In the genomic region with DNA sequence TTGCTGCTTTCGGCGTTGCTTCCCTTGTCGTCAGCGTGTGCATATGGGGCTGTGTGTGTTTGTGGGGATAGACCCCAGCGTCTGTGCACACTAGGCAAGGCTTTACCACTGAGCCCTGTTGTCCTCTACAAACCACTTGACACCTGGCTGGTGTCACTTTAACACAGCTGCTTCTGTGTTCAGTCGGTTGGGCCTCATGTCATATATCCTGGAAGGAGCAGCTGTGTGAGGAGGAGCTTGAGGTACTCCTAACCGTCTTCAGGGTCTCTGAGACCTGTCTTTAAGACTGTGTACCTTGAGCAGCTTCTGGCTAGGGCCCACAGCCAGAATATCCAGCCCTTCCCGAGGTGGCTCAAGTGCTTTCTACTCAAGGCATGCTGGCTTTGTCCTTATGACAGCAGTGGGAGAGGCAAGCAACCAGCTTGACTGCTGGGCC, we compare ENCODE assay signal across 9 mouse cellular contexts. TPM values are rescaled to one million over a fixed set of nuclear protein-coding genes. Genes with fewer than 3 reads are reported as not detected.
DNase-seq lines count a peak whose midpoint lies in the region; ATAC-seq and TF ChIP-seq lines count a peak whose summit lies in the region.
"Had no signal": no experiment of that assay in that cellular context is flagged by ENCODE, and none has a peak within 500 bp of the region (broad histone marks: within the 10 kb centered on the region; RNA-seq: fewer than 3 reads in every experiment).

No protein-coding gene starts in this region.

- H3K27me3 ChIP-seq in forebrain, postnatal 0 days (ENCODE audit: insufficient read depth, low read length): no peaks in the 10 kb centered on the region
- H3K27me3 ChIP-seq: Patski had no signal

- peak overlapping the region; percentile 99 for H3K27ac ChIP-seq in layer of hippocampus, adult 2 months
- peak overlapping the region; percentile 68 for H3K27ac ChIP-seq in forebrain, postnatal 0 days (ENCODE audit: low read depth, low read length)
- H3K27ac ChIP-seq in macrophage: peak overlapping the region; percentile 100

- H3K4me1 ChIP-seq in forebrain, postnatal 0 days (ENCODE audit: insufficient read depth): peaks cover 51% of the 10 kb centered on the region

- H3K4me2 ChIP-seq in forebrain, postnatal 0 days (ENCODE audit: low read depth): peak overlapping the region; percentile 50

- H3K9ac ChIP-seq in forebrain, postnatal 0 days: peak overlapping the region; percentile 39

- DNase-seq in layer of hippocampus, adult 2 months (ENCODE audit: low spot score in 2 of 2): no peak
- DNase-seq in layer of hippocampus, postnatal 14 days (ENCODE audit: low spot score in 2 of 2): no peak
- no peak for DNase-seq in forebrain, postnatal 0 days
- DNase-seq in thymus, postnatal 0 days (ENCODE audit: low spot score): peak; percentile 96
- no peak for DNase-seq in adrenal gland, adult 18-20 months (ENCODE audit: low spot score in 2 of 2)
- no peak for DNase-seq in adrenal gland, postnatal 36 days
- no peak for DNase-seq in gastrocnemius, adult 8-10 months (ENCODE audit: low spot score in 2 of 2)

- peak overlapping the region; percentile 52 for H3K4me3 ChIP-seq in layer of hippocampus, adult 2 months
- peak overlapping the region; percentile 21; the same call in 1 of the 2 replicates for H3K4me3 ChIP-seq in forebrain, postnatal 0 days (ENCODE audit: low read depth, low read length)
- peak overlapping the region; percentile 93 for H3K4me3 ChIP-seq in macrophage (ENCODE audit: inconsistent target)

- no peaks in the 10 kb centered on the region for H3K9me3 ChIP-seq in forebrain, postnatal 0 days (ENCODE audit: low read length)

- no peak for ATAC-seq in forebrain, postnatal 0 days
- ATAC-seq: Patski had no signal

- H3K79me2 ChIP-seq in macrophage (ENCODE audit: inconsistent target): peaks cover 100% of the 10 kb centered on the region

- H3K36me3 ChIP-seq in forebrain, postnatal 0 days (ENCODE audit: insufficient read depth): no peaks in the 10 kb centered on the region
- H3K36me3 ChIP-seq in macrophage (ENCODE audit: inconsistent target): peaks cover 21% of the 10 kb centered on the region; the same call in 1 of the 2 replicates

- 19% methylated on average over 8 of the region's 8 CpGs for WGBS in forebrain, postnatal 0 days
- 2% methylated on average over 8 of the region's 8 CpGs for WGBS in macrophage (ENCODE audit: missing documents)

- TF ChIP-seq CTCF in layer of hippocampus, adult 2 months (conservative IDR thresholded peaks at IDR 0.05): no peak
- TF ChIP-seq CTCF in forebrain, postnatal 0 days (IDR thresholded peaks at IDR 0.05; ENCODE audit: low read depth): no peak

RNA-seq across cellular contexts. Expression of a gene that starts 7.3 kb away (rescaled TPM):
- total RNA-seq in layer of hippocampus, adult 2 months (2021): 1,000 to 10,000 TPM; 1,331 to 1,399 TPM
- 1,000 to 10,000 TPM; 1,391 to 1,455 TPM for total RNA-seq in layer of hippocampus, postnatal 14 days (2021)
- total RNA-seq in forebrain, postnatal 0 days (2014; rRNA removed): 577 and 690 TPM in 2 replicates
- polyA plus RNA-seq in forebrain, postnatal 0 days (2015; fragmentation: Nextera tagmentation; extraction: Ambion mirVana): 229 and 259 TPM in 2 replicates
- 1,000 to 10,000 TPM in 22 of 26 experiments, 100 to 1,000 TPM in 4; 715 to 4,323 (median 2,388) TPM for total RNA-seq in macrophage (2018; cell fraction: chromatin; rRNA removed)
- over 10,000 TPM in 25 of 26 experiments, 1,000 to 10,000 TPM in 1; 9,835 to 25,455 (median 13,887) TPM for total RNA-seq in macrophage (2018; cell fraction: cytosol; rRNA removed)
- total RNA-seq in macrophage (2018; cell fraction: nucleus; rRNA removed): over 10,000 TPM in 25 of 26 experiments, 1,000 to 10,000 TPM in 1; 4,026 to 20,879 (median 17,761) TPM
- polyA plus RNA-seq in macrophage (2018): 12,209 to 20,921 TPM (median 16,354 TPM) in 3 replicates
- 203 and 207 TPM in 2 replicates for polyA plus RNA-seq in thymus, postnatal 0 days (2015; fragmentation: Nextera tagmentation; extraction: Ambion mirVana)
- 1,000 to 10,000 TPM; 1,159 to 1,329 TPM for total RNA-seq in adrenal gland, adult 18-20 months (2021)
- total RNA-seq in adrenal gland, postnatal 36 days (2021): 1,000 to 10,000 TPM; 1,035 to 1,192 TPM
- 100 to 1,000 TPM; 813 to 866 (median 853) TPM for total RNA-seq in gastrocnemius, adult 8-10 months (2022)

Comparison
In these comparisons a context has a peak if more than half of its experiments do, and no peak if none do; other contexts are left out.
1. H3K4me3 ChIP-seq: peak in every context shown above with its lines; median percentile 93 in macrophage; 52 in layer of hippocampus, adult 2 months; 21 in forebrain, postnatal 0 days.